Mouse (Mus musculus) brain, adult 2 months (tissue): Measurements from ENCODE around the gene Magi1.

Experiments used
- DNase-seq: peaks from one replicate; pipeline ENCODE4 v3.0.0; 2011; ENCODE audit warnings: low read depth, low spot score

Gene Magi1

GRCm38 (mm10) chr6:94116434-94117432 is 167.0 kb downstream of the Magi1 start:
- peak; percentile 17 for DNase-seq

GRCm38 (mm10) chr6:94111833-94112232 is 171.9 kb downstream of the Magi1 start:
- peak; percentile 26 for DNase-seq

DNA sequence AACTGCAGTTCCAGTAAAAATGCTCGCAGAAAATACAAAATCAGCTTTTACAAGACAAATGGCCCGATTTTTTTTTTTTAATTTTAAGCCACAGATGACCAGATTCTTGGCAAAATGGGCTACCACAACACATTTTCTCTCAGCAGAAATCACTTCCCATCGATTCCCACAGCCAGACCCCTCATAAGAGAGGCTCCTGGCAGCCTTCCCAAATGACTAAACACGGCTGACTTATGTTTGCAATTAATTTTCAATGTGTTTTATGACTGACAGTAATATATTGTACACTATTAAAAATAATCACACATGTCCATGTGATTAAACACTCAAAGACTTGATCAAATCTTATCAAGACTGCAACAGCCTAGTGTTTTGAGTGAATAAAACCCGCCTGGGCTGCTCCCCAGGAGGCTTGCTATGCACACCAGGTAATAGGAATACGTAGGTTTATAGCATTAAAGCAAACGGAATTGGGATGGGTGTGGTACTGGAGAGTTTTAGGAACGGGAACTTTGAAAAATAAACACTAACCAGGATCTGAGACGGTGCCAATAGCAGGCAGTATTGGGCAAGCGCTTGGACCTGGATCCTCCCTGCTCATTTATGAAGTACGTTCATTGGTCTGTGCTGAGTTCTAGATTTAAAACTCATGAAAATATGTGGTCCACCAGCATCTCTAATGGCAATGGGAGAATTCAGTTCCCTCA is 176.2 kb downstream of the Magi1 start:
- DNase-seq: no peak

DNA sequence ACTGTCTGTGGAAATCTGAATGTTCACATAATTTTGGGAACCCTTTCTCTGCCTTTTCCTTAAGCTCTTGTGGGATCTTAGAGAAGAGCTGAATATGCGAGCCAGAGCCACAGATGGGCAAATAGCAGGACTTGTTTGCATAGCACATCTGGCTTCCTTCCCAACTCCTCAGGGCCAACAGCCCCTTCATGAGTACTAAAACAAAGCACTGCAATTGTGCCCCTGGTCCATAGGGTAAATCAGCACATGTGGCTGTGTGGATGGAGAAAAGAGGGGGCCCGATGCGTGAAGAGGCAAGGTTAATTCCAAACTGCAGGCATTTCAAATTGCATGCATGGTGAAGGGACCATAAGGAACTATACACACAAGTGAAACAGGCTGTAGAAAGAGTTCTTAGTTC is 180.1 kb downstream of the Magi1 start:
- no peak for DNase-seq

- no peak for DNase-seq
Measured at GRCm38 (mm10) chr6:94101256-94101655, 182.5 kb downstream of the Magi1 start.

DNA sequence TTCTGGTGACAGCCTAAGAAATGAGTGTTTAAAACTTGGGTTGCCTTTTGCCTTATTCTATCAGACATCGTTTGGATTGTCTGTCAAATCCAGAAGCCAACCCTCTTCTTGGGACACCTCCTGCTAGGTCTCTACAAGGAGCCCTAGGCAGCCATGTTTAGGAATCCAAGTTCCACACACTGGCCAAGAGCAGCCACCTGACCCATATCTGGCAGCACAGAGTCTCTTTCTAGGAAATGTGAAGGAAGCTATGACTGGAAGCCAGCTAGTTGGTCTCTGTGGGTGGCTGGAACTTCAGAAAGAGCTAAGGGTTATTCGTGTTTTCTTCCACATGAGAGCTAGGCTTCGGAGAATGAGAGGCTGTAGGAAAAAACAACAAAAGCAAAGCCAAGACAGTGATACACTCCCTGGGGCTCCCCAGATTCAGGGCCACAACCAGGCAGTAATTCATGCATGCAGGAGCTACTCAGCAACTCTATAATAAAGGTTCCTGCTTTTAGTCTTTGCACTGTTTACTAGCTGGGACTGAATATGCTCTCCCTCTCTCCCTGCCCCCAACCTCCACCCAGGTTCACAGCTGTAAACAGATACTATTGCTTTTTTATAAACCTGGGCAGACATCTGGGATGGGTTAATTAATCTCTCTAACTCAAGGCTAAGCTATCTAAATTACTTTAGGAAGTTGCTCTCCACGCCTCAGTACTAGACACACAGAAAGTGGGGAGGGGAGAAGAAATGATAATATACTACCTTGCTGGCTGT is 188.6 kb downstream of the Magi1 start:
- no peak for DNase-seq

GRCm38 (mm10) chr6:94092969-94093597 is 190.6 kb downstream of the Magi1 start:
- DNase-seq: no peak

DNA sequence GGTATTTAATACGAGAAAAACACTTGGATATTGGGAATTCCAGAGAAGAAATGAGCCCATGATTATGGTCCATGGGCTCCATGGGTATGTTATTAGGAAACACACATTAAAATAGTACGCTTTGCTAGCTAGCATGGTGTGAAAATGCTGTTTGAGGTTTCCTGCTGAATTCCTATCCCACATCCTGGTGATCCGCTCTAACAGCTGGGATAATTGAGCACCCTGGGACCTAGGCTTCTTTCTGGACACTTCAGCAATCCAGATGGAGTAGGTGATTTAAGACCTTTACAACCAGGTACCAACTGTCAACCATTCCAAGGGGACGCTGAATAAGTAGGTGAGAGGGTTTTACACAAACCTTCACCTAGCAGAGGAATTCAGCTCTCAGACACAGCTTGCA is 191.2 kb downstream of the Magi1 start:
- no peak for DNase-seq

- no peak for DNase-seq
Measured at GRCm38 (mm10) chr6:94086855-94087254, 196.9 kb downstream of the Magi1 start.

GRCm38 (mm10) chr6:94084752-94085151 is 199.0 kb downstream of the Magi1 start:
- DNase-seq: no peak

DNA sequence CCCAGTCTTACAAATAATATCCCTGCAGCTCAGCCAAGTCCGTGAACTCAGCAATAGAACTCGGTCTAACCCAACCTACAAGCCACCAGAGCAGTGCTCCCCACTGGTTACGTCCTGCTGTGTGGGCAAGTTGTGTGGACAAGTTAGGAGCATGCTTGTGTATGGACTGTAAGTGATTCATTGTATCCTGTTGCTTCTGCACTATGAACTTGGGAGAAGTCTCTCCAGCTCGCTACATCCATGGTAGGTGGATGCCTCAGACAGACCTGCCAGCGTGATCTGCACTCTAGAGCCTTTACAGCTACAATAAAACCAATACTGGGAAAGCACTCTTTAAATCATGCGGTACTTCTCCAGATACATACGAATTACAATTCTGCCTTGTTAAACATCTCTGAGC is 200.3 kb downstream of the Magi1 start:
- DNase-seq: no peak

DNA sequence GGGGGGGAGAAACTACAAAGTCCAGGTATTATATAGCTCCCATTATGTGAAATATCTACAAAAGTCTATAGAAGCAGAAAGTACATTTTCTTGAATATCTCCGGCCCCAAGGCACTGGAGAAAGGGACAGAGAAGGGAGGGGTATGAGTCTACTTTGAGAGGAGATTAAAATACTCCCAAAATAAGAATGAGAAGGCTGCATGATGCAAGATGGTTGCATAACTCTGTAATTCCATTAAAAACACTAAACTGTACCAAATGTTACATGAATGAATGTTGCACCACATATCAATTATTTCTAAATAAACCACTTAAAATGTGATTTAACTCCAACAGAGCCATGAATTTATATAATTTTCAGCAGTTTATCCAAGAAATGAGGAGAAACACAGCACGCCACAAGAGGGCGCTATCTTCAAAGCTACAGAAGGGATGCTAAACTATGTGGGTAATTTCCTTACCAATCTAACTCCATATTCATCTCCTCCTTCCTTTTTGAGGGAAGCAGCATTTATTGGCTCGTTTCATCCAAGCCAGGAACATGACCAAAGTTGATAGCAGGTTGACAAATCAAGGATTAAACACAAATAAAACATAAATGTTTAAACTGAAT is 202.7 kb downstream of the Magi1 start:
- peak; percentile 87 for DNase-seq

DNA sequence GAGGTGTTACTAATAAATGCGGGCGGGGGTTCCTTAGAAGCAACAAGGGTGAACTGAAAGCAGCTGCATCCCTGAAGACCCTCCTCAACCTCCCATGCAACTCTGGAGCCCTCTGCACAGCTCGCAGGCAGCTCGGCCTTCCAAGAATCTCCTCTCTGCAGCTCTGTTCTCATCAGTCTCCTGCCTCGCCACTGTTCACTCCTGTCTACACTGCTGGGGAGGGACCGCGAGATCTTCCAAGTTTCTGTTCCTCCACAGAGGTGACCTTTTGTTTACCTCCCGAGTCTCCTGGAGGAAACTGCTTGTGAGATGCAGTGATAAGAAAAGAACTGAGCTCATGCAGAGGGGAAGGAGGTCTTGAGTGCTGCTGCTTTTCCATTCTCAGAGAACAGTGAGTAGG is 204.8 kb downstream of the Magi1 start:
- DNase-seq: no peak

- DNase-seq: no peak
Measured at GRCm38 (mm10) chr6:94077013-94077412, 206.7 kb downstream of the Magi1 start.

DNA sequence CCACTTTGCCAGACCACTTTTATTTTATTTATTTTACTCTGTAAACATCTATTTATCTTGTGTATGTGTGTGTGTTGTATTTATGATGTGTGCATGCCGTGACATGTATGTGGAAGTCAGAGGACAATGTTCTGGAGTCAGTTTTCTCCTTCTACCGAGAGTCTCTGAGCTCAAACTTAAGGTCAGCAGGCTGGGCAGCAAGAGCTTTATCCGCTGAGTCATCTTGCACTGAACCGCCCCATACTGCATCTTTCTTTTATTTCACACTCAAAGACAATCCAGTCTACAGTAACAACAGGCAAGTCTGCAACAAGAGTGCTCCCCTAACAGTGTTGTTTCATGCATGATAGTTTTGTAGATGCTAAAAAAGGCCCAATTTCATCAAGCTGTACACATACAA is 207.7 kb downstream of the Magi1 start:
- DNase-seq: no peak

GRCm38 (mm10) chr6:94075228-94075627 is 208.5 kb downstream of the Magi1 start:
- DNase-seq: peak; percentile 54

GRCm38 (mm10) chr6:94071676-94072075 is 212.0 kb downstream of the Magi1 start:
- no peak for DNase-seq

GRCm38 (mm10) chr6:94070702-94071101 is 213.0 kb downstream of the Magi1 start:
- peak; percentile 78 for DNase-seq

DNA sequence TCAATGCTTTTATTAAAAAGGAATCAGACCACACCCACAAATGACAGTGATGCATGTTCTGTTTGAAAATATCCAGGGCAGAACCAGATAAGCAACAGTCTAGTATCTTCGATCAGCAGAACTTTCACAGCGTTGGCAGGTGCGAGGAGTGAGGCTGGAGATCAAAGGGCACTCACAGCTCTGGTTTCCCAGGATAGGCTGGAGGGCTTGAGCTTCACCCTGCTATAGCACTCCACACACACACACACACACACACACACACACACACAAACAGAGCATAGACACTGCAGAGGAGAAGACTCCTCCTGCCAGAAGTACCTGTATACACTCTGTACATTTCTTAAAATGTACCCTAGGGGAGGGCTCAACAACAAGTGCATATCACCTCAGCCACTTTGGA is 214.3 kb downstream of the Magi1 start:
- DNase-seq: no peak

- DNase-seq: no peak
Measured at GRCm38 (mm10) chr6:94067741-94068450, 215.8 kb downstream of the Magi1 start.
